Mouse (Mus musculus) Patski (cell line): ENCODE data around the gene Slc26a11. TPM values are rescaled to one million over a fixed set of nuclear protein-coding genes. Genes with fewer than 3 reads are reported as not detected.

Source experiments
- ATAC-seq: fragments of 100-300 bp; one replicate; pipeline ENCODE4 v1.8.0; 2021
- CTCF ChIA-PET: fragments of 350-600 bp; sonication (Branson Sonifier 250); formaldehyde crosslinking; loops from one replicate; lab custom pipeline; 2022; ENCODE audit warnings: inconsistent platforms; lab: Charles Lee
- POLR2A ChIA-PET: fragments of 350-600 bp; sonication (Branson Sonifier 250); formaldehyde crosslinking; loops from one replicate; lab custom pipeline; 2022; ENCODE audit warnings: antibody characterized with exemption, inconsistent platforms; lab: Charles Lee
- DNase-seq: peaks from one replicate; pipeline ENCODE4 v3.0.0-alpha.2; 2011; ENCODE audit warnings: low read depth, low spot score
- H3K27me3 ChIP-seq: fragments of 371-371 bp; one replicate; pipeline ENCODE4 v1.5.1; 2021
- CTCF ChIP-seq: fragments of 100-300 bp; IDR thresholded peaks from one replicate; pipeline ENCODE4 v1.5.1; 2021
- in situ Hi-C: fragments of 300-500 bp; cut with MboI; formaldehyde crosslinking; loops from 3 replicates; pipeline ENCODE4 v1.11.1; 2018; ENCODE audit warnings: low pct_unique_long_range_greater_than_20kb, mixed read lengths
- polyA plus RNA-seq: library from polyadenylated mRNA; unstranded; gene quantifications from one replicate; pipeline ENCODE4 v1.2.3, GENCODE M21; 2021

Slc26a11 gene
- polyA plus RNA-seq, 1 experiment from 2014 or later: 16.3 TPM

DNA sequence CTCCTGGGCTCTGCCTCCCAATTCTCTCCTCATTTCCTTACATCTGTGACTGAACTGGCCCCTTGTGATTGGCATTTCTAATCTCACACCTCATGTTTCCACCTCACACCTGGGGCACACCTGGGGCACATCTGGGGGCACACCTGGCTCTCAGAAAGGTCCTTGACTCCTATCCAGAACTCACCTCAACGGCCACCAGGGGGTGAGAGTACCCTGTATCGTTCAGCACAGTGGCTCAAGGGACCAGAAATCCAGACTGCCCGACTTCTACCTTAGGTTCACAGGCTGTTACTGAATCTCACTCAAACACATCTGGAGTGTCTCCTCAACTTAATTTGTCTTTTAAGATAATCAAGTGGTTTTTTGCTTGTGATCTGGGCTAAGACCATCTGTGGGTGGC is 23.4 kb upstream of the Slc26a11 start:
- H3K27me3 ChIP-seq: no peaks in the 10 kb centered on the region
- in situ Hi-C loops: no loop called here
- DNase-seq: no peak
- CTCF ChIA-PET: no interaction called here
- TF ChIP-seq CTCF: no peak
- no peak for ATAC-seq
- POLR2A ChIA-PET: no interaction called here

DNA sequence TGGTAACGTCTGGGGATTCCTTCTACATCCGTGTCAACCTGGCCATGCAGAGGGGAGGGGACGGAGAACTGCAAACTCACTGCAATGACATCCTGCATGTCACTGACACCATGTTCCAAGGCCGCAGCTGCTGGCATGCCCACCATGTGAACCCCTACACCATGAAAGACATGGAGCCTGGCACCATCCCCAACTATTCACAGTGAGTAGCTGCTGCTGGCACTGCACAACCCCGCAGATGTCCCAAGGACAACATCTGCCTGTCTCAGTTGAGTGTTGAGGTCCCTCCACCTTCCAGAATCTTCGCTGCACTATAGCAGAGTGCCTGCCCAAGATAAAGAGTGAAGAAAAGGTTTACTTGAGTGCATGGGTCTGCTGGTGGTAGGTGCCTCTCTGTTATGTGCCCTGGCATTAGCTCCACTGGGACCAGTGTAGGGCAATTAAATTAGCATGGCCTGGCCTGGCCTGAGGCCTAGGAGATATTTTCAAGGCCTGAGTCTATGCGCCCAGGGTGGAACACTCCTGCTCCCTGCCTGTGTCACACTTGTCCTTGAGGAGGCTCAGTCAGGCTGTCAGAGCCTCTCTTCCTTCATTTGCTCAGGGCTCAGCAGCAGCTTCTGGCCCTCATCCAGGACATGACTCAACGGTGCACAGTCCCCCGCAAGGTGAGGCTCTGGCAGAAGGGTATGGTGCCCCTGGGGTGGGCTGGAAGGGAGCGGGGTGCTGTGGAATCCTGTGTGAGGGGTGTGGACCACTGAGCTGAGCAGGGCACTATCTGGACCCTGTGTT is 16.9 kb upstream of the Slc26a11 start:
- TF ChIP-seq CTCF: no peak
- ATAC-seq (no peak), DNase-seq (no peak)
- CTCF ChIA-PET: interaction anchor here (0.7 kb wide), 1 partner anchor 52 kb away, joined by 3 read pairs; no protein-coding TSS in a partner anchor
- in situ Hi-C loops: no loop called here
- no peaks in the 10 kb centered on the region for H3K27me3 ChIP-seq
- POLR2A ChIA-PET: no interaction called here

DNA sequence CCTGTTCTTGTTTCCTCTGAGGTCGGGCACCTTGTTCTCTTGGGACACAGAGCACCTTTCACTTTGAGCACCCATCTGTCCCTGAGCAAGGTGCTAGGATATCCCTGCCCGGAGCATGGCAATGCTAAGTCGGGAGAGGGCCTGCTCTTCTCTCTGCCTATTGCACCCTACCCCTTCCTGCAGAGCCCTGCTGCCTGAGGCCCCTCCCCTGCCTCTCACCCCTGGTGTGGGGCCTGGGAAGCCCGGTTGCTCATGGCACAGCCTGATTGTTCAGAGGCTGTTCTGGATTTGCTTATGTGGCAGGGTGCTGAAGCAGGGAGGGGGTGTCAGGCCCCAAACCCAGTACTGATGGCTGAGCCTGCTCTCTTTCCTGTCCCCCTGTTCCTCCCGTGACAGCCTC is 16.2 kb upstream of the Slc26a11 start:
- no peaks in the 10 kb centered on the region for H3K27me3 ChIP-seq
- TF ChIP-seq CTCF: no peak
- ATAC-seq: no peak
- in situ Hi-C loops: no loop called here
- DNase-seq: no peak
- POLR2A ChIA-PET: no interaction called here
- CTCF ChIA-PET: no interaction called here

DNA sequence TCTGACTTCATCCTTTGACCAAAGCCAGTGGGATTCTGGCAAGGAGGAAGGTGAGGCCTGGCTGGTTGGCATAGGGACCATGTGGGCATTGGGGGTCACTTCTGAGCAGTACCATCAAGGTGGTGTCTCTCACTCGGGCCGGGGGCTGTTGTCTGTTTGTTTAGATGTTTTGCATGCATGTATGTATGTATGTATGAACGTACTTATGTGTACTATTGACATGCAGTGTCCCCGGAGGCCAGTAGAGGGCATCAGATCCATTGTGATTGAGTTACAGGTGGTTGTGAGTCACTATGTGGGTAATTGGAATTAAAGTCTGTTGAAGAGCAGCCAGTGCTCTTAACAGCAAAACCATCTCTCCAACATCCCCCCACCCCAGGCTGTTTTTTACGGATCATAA is 15.7 kb upstream of the Slc26a11 start:
- no peak for DNase-seq
- H3K27me3 ChIP-seq: no peaks in the 10 kb centered on the region
- in situ Hi-C loops: no loop called here
- ChIA-PET CTCF (interaction anchor here (1.6 kb wide), 1 partner anchor 23 kb away, joined by 7 read pairs; no protein-coding TSS in a partner anchor), POLR2A (interaction anchor here (0.7 to 0.9 kb wide), 2 partner anchors 15 to 32 kb away, joined by 3 read pairs; no protein-coding TSS in a partner anchor)
- ATAC-seq: no peak
- TF ChIP-seq CTCF: no peak

DNA sequence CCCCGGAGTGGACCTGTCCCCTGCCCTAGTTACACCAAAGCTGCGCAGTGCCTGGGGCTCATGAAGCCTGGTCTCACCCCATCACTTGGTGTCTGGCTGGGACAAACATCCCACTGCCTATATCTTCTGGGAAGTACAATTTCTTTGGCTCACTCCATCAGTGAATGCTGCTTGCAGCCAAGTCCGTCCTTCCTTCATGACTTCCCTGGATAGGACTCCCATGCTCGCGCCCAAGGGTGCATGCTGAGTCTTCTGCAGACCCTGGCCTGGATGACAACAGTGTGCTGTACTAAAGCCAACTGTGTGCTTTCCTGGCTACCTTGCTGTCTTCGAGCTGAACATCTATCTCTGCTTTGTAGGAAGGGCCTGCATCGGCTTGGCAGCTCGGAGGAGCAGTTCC is 11.2 kb upstream of the Slc26a11 start:
- no peaks in the 10 kb centered on the region for H3K27me3 ChIP-seq
- no peak for DNase-seq
- in situ Hi-C loops: no loop called here
- POLR2A ChIA-PET: interaction anchor here (1.4 kb wide), 1 partner anchor 11 kb away, joined by 5 read pairs; the partner anchor contains the start of genes Sgsh and Slc26a11
- CTCF ChIA-PET: no interaction called here
- TF ChIP-seq CTCF: no peak
- no peak for ATAC-seq

DNA sequence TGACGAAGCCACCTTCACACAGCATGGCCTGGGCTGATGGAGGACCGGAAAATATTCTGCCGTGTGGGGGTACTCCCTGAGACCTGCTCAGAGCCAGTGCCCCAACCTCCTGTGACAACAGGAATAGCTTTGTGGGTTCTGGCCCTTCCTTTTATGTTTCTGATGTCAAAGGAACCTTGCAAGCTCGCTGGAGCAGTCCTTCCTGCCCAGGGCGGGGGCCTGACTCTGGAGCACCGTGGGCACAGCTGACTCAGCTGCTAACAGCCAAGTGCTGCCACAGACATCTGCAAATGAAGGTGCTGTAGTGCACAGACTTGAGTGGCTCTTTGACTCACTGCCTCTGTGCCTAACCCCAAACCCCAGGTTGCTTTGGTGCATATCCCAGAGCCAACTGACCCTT is 10.5 kb upstream of the Slc26a11 start:
- ChIA-PET POLR2A (interaction anchor here (1.4 kb wide), 1 partner anchor 11 kb away, joined by 5 read pairs; the partner anchor contains the start of genes Sgsh and Slc26a11), CTCF (no interaction called here)
- TF ChIP-seq CTCF: no peak
- DNase-seq (no peak), ATAC-seq (no peak)
- H3K27me3 ChIP-seq: no peaks in the 10 kb centered on the region
- in situ Hi-C loops: no loop called here

DNA sequence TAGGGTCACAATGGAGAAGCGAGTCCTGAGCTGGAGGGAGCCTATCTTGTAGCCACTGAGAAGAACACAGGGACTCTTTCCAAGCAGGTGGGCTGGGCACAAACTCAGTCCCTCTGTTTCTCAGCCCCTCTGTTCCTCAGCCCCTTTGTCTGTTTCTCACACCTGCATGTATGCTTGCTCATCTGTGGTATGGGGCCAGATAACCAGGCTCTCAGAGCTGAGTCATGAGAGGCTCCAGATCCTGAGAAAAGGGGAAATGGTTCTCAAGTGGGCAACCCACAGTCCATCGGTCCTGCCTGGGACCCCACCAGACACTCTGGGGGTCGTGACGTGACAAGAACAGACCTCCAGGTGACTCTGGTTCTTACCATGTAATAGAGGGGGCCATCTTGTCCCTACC is 8.2 kb upstream of the Slc26a11 start:
- in situ Hi-C loops: no loop called here
- POLR2A ChIA-PET: interaction anchor here (1.4 kb wide), 1 partner anchor 13 kb away, joined by 3 read pairs; no protein-coding TSS in a partner anchor
- ATAC-seq: no peak

DNA sequence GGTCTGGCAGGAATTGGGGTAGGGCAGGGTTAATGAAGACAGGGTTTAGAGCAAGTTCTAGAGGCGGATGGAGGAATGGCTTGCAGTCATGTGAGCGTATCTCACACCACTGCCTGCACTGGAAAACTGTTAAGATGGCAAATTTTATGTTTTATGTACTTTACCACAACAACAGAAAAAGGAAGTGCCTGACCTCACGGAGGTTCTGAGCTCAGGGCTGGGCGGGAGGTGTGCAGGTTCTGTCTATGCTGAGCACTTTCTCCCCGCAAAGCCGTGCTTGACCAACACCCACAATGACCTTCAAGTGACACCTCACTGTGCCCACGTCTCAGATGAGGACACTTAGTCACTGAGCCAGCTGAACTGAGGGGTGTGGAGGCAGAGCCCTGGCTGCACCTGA is 3.2 kb upstream of the Slc26a11 start:
- no peak for TF ChIP-seq CTCF
- ATAC-seq (no peak), DNase-seq (no peak)
- ChIA-PET CTCF (no interaction called here), POLR2A (no interaction called here)
- in situ Hi-C loops: no loop called here
- H3K27me3 ChIP-seq: no peaks in the 10 kb centered on the region

More for the DNA sequence above, 8.2 kb upstream of the Slc26a11 start:
- DNase-seq: no peak
- TF ChIP-seq CTCF: no peak
- CTCF ChIA-PET: no interaction called here
- no peaks in the 10 kb centered on the region for H3K27me3 ChIP-seq

DNA sequence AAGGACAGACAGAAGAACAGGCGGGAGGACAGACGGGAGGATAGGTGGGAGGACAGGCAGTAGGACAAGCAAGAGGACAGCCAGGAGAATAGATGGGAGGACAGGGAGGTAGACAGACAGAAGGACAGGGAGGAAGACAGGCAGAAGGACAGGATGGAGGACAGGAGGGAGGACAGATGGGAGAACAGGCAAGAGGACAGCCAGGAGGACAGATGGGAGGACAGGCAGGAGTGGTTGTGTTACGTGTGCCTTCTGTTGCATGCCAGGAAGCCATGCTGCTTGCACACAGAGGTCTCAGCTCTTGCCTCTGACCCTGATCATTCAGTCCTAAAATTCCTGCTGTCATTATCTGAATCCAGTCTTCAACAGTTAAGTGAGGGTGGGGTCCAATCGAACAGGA is 1.4 kb upstream of the Slc26a11 start:
- no peak for TF ChIP-seq CTCF
- no peak for DNase-seq
- ATAC-seq: no peak
- in situ Hi-C loops: no loop called here
- POLR2A ChIA-PET: interaction anchor here (0.9 kb wide), 1 partner anchor 14 kb away, joined by 3 read pairs; no protein-coding TSS in a partner anchor
- CTCF ChIA-PET: no interaction called here
- no peaks in the 10 kb centered on the region for H3K27me3 ChIP-seq

DNA sequence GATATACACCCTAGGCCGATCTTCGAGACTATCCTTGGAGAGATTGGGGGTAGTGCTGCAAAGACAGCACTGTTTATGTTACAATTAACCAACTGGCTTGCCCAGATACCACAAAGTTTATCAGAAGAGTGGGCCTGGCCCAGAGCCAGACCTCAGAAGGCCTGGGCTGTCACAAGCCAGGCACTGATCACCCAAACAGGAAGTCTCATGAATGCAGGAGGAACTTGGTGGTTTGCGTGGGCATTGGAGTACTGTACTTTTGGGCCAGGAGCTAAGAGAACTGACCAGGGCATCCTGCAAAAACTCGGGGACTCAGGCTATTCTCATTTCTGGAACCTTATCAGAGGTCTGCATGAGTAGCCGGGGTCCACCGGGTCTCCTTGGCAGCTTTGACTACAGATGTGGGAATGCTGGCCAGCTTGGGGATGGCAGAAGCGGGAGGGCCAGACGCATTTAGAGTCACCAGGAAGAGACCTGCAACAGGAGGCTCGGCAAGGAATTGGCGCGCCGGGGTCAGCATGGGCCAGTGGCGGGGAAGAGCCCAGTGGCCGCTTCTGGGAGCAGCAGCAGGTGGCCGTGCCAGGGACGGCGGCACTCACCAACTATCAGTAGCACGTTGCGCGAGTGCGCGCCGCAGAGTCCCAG is 437 bp upstream of the Slc26a11 start:
- TF ChIP-seq CTCF: no peak
- ChIA-PET CTCF (interaction anchor here (1.0 kb wide), 1 partner anchor 14 kb away, joined by 3 read pairs; no protein-coding TSS in a partner anchor), POLR2A (interaction anchor here (0.6 to 1.7 kb wide), 4 partner anchors 11 to 1864 kb away, joined by 3 to 5 read pairs (median 4); no protein-coding TSS in a partner anchor)
- in situ Hi-C loops: no loop called here
- peak; percentile 32 for ATAC-seq
- DNase-seq: peak; percentile 33
- no peaks in the 10 kb centered on the region for H3K27me3 ChIP-seq

DNA sequence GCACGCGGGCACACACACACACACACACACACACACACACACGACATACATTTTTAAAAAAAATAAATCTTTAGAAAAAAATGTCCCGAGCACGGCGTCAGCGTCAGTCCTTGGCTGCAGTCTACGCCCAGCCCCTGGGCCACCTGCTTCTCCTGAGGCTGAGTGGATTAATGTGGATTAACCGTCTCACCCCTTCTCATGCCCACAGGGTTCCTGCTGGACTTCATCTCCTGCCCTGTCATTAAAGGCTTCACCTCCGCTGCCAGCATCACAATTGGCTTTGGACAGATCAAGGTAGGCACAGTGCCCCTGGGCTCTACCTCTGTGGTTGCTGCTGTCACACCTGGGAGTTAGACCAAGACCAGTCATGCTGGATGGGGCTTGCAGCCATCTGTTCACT is 3.7 kb downstream of the Slc26a11 start:
- TF ChIP-seq CTCF: no peak
- no peaks in the 10 kb centered on the region for H3K27me3 ChIP-seq
- ChIA-PET CTCF (no interaction called here), POLR2A (no interaction called here)
- DNase-seq: no peak
- no peak for ATAC-seq
- in situ Hi-C loops: no loop called here
